Mouse (Mus musculus): Measurements from ENCODE around the gene Rap1b.

DNA sequence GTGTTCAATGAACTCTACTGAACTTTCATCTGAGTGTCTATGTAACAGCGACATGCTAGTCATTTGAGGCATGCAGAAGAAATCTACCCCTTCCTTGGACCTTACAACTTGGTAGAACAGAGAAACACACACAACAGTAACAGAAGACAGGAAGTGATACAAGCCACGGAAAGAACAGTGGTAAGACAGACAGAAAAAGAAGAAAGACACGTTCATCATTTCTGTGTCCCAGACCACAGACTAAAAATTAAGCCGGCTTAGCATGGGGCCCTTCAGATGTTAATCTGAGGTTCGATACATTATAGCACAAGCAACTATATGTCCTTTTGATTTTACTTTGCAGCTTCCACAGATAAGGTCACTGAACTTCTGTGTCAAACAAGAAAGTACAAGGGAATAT lies 2.1 kb downstream of the Rap1b start:
- TF ChIP-seq CTCF (IDR thresholded peaks at IDR 0.05; ENCODE audit: low read depth) (no peak), EP300 (IDR thresholded peaks at IDR 0.05; ENCODE audit: low read depth) (no peak)

Measured in heart, postnatal 0 days (tissue).